Mouse (Mus musculus) frontal cortex, adult 2 months (tissue): ENCODE measurements around the gene Josd1. TPM values are rescaled to one million over a fixed set of nuclear protein-coding genes. Genes with fewer than 3 reads are reported as not detected.

Experiments used
- DNase-seq, 2 experiments: peaks; one replicate each; pipeline ENCODE4 v3.0.0; 2022; ENCODE audit warnings: low spot score in 1 of 2; ENCODE audit errors: extremely low spot score in 1 of 2
- polyA plus RNA-seq: library from polyadenylated mRNA; depleted of rRNA; stranded (reverse); fragments of >200 nt; gene quantifications from 2 replicates; pipeline ENCODE4 v1.2.3, GENCODE M21; 2012; rRNA removed

The Josd1 gene
- 53.0 and 53.8 TPM in 2 replicates for polyA plus RNA-seq

GRCm38 (mm10) chr15:79687646-79688267, at the start of gene Josd1:
Josd1 (minus strand) TSS chr15:79687919.
- DNase-seq = peak; percentile 85 to 97

- DNase-seq = no peak
Observed at GRCm38 (mm10) chr15:79734311-79734710, 46.6 kb upstream of the Josd1 start.

- no peak for DNase-seq
Observed at GRCm38 (mm10) chr15:79733640-79734039, 45.9 kb upstream of the Josd1 start.

GRCm38 (mm10) chr15:79733192-79733591, 45.5 kb upstream of the Josd1 start:
- DNase-seq = no peak

GRCm38 (mm10) chr15:79731554-79731953, 43.8 kb upstream of the Josd1 start:
- no peak for DNase-seq

- no peak for DNase-seq
Observed at GRCm38 (mm10) chr15:79728731-79729388, 41.1 kb upstream of the Josd1 start.

GRCm38 (mm10) chr15:79728311-79728710, 40.6 kb upstream of the Josd1 start:
- no peak for DNase-seq

GRCm38 (mm10) chr15:79727840-79728239, 40.1 kb upstream of the Josd1 start:
- DNase-seq = peak in 1 of 2 experiments; percentile 57

GRCm38 (mm10) chr15:79725190-79725789, 37.6 kb upstream of the Josd1 start:
- peak; percentile 61 to 75 for DNase-seq

- DNase-seq = peak in 1 of 2 experiments; percentile 59
Observed at GRCm38 (mm10) chr15:79723439-79723838, 35.7 kb upstream of the Josd1 start.

- no peak for DNase-seq
Observed at GRCm38 (mm10) chr15:79720796-79721195, 33.1 kb upstream of the Josd1 start.

- no peak for DNase-seq
Observed at GRCm38 (mm10) chr15:79720267-79720666, 32.5 kb upstream of the Josd1 start.

GRCm38 (mm10) chr15:79716710-79717109, 29.0 kb upstream of the Josd1 start:
- DNase-seq = no peak

GRCm38 (mm10) chr15:79715646-79716045, 27.9 kb upstream of the Josd1 start:
- DNase-seq = no peak

GRCm38 (mm10) chr15:79708229-79708822, 20.6 kb upstream of the Josd1 start:
- no peak for DNase-seq

GRCm38 (mm10) chr15:79706603-79707214, 19.0 kb upstream of the Josd1 start:
- no peak for DNase-seq

- no peak for DNase-seq
Observed at GRCm38 (mm10) chr15:79697558-79698187, 10.0 kb upstream of the Josd1 start.

- DNase-seq = no peak
Observed at GRCm38 (mm10) chr15:79697011-79697410, 9.3 kb upstream of the Josd1 start.

GRCm38 (mm10) chr15:79696508-79696907, 8.8 kb upstream of the Josd1 start:
- DNase-seq = no peak

GRCm38 (mm10) chr15:79695516-79695915, 7.8 kb upstream of the Josd1 start:
- DNase-seq = no peak

GRCm38 (mm10) chr15:79694512-79694911, 6.8 kb upstream of the Josd1 start:
- no peak for DNase-seq
